Mouse (Mus musculus) 416B (cell line): ENCODE measurements at regions not wholly inside any gene's neighbourhood (a gene's known extent, or its start where the extent isn't known, plus 50 kb on each side); places are given as distances from the start of the nearest gene placed in this dataset.

Experiments used
- DNase-seq: peaks from one replicate; pipeline ENCODE4 v3.0.0; 2011; ENCODE audit warnings: low read depth

DNA sequence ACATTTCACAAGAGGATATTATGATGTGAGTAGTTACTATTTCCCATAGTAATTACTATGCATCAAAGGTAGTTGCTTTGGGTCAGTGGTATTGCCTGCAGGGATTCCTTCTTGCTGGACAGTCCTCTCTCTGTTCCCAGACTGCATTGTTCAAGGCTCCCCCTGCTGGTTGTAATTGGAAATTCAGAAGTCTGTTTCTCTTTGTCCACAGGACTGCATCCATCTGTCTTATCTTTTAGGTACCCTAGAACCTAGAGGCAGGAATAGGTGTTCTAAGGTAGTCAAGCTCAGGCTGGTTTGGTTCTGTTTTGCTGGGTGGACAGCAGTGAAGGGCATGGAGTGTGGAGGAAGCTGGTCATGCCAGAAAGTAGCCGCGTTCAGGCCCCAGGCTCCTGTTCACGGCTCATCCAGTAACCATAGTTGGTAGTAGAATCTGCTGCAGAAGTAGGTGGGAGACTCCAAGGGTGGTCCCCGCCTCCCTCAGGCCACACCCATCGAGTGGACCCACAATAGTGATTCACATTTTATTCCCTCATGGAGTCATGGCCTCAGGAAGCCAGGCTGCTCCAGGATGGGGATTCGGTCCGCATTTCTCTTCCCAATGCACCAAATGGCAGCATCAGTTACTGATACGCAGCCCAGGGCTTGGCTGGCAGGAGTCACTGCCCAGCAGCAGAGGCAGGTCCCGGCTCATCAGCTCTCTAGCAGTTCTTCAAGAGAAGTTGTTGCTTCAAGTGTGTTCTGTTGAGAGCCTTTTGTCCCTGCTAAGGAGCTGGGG, 51.7 kb upstream of the Caprin1 start:
- peak; percentile 70 for DNase-seq

DNA sequence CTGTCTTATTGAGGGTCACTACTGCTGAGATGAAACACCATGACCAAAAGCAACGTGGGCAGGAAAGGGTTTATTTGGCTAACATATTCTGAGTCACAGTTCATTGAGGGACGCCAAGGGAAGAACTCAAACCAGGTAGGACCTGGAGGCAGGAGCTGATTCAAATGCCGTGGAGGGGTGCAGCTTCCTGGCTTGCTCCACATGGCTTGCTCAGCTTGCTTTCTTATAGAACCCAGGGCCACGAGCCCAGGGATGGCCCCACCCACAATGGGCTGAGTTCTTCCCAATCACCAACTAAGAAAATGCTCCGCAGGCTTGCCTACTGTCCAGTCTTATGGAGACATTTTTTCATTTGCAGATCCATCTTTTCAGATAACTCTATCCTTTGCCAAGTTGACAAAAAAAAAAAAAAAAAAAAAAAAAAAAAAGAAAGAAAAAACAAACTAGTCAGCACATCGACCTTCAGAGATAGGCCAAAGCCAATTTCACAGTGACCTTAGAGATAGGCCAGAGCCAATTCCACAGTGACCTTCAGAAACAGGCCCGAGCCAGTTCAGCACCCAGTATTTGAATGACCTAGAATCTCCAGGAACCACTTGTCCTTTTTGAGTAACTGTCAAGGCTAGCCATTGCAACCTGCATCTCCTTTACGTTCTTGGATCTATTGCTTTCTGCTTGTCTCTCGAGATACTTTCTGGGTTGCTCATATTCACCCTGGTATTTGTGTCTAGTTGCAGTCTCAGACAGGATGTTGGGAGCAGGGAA, 52.5 kb upstream of the Caprin1 start:
- DNase-seq, result no peak

GRCm38 (mm10) chr2:103850531-103850816, 53.0 kb upstream of the Caprin1 start:
- DNase-seq, result no peak

DNA sequence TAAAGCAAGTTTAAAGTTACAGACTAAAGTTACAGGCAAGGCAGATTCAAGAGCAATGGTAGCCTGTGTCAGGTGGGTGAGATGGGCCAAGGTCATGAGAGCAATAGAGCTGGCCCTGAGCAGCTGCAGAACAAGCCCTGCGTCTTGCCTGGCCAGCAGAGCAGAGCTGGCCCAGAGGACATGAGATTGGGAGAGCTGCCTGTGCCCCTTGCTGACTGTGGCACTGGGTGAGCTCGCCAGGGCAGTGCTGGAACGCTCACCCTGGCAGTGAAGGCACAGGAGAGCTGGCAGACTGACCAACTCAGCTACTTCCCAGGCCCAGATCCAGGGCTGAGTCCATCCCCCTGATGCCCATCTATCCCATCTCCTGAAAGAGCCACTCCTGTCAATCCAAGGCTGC, 53.7 kb upstream of the Caprin1 start:
- no peak for DNase-seq

- no peak for DNase-seq
Observed at GRCm38 (mm10) chr2:103861226-103861625, 63.8 kb upstream of the Caprin1 start.

DNA sequence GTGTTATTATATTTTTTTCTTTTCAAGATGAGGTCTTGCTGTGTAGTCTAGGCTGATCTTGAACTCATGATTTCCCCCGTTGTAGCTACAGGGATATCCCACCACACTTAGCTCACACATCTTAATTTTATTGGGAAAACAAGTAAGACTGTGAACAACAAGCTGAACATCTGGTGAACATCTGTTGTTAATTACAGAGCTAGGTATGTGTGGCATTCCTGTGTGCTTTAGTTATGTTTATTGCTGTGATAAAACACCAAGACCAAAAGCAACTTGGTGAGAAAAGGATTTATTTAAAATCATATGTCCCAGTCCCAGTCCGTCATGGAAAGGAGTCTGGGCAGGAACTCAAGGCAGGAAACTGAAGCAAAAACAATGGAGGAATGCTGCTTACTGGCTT, 66.8 kb upstream of the Caprin1 start:
- no peak for DNase-seq

DNA sequence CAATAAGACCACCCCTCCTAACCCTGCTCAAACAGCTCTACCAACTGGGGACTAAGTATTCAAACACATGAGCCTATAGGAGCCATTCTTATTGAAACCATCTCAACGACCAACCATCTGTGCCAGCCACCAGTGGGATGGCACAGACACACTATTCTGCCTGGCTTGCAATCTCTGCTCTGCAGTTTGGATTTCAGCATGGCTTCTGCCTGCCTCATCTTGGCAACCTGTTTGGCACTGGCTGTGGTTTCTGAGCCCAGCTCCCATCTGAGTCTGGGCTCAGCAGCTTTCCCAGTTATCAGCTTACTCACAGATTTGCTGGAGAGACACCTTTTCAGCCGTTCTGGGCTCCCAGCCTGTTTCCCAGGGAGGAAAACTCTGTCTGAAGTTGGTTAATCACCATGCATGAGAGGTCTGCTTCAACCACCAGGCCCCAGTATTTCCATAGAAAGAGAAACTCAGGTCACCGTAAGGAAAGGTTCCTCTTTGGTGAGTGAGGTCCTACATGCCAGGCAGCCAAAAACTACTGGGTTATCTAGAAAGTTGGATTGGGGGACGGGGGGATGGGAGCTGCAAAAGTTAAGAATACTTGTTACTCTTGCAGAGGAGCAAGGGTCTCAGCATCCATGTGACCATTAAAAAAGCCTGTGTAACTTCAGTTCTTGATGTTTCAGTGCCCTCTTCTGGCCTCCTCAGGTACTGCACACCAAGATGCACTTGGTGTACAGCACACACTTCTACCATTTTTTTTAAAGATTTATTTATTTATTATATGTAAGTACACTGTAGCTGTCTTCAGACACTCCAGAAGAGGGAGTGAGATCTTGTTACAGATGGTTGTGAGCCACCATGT, 68.1 kb upstream of the Caprin1 start:
- peak; percentile 78 for DNase-seq

DNA sequence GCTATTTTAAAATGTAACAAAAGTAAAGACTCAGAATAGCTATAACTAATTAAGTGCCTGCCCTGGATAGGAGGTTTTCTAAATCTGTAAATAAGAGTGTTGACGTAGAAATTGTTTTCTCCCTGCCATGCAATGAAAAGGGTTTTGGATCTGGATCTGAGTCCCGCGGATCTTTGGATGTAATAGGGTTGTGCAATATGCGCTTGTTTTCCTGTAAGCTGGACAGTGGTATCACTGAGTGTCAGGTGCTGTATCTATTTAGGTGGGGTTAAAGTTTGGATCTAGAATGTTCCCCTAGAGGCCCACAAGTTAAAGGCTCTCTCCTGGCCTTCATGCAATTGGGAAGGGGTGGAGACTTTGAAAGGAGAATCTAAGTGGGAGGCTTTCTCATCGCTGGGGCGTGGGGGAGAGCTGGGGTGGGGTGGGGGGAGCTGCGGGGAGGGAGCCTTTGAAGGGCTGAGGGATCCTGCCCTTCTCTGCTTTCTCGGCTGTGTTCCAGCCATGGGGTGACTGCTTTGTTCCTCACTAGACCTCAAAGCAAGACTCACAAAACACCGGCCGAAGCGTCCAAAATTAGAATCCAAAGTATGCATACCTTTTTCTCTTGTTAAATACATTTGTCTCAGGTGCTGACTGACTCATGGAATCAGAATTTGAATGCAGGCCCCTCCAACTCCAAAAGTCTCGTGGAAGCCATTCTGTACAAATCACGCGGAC, 70.0 kb upstream of the Caprin1 start:
- DNase-seq, result no peak

GRCm38 (mm10) chr2:103867958-103868330, 70.5 kb upstream of the Caprin1 start:
- DNase-seq, result no peak

DNA sequence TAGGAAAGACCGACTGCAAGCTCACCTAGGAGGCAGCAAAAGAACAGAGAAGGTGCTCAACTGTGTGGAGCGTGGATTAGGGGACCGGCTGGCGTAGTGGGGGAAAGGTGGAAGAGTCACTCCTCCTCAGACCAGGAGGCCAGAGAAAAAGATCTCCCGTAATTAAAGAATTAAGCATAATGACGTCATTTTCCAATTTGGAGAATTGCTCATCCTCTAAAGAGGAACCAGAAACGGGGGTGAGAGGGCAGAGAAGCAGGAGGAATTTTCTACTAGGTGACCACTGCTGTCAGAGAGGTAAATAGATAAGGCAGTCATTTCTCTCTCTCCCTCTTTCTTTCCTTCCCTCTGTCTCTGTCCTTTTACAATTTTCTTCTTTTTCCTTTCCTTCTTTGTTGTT, 71.2 kb upstream of the Caprin1 start:
- no peak for DNase-seq

GRCm38 (mm10) chr2:103871522-103872276, 74.2 kb upstream of the Caprin1 start:
- peak; percentile 83 for DNase-seq

GRCm38 (mm10) chr2:103872277-103872636, 74.8 kb upstream of the Caprin1 start:
- DNase-seq, result no peak

DNA sequence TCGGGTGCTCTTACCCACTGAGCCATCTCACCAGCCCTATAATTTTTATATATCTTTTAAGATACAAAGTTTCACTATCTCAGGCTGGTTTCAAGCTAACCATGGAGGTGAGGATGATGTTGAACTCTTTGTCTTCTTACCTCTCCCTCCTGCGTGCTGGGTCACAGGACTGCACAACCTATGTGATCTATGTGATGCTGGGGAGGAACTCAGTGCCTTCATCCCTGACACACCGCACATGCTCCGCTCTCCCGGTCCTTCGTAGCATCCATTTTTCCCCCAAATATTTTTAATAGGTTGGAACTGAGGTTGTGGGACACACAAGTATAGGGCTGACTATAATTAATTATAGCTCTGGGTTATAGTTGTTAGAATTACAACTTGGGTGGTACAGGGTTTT, 75.9 kb upstream of the Caprin1 start:
- DNase-seq, result no peak

- DNase-seq, result no peak
Observed at GRCm38 (mm10) chr2:103874466-103874865, 77.0 kb upstream of the Caprin1 start.

DNA sequence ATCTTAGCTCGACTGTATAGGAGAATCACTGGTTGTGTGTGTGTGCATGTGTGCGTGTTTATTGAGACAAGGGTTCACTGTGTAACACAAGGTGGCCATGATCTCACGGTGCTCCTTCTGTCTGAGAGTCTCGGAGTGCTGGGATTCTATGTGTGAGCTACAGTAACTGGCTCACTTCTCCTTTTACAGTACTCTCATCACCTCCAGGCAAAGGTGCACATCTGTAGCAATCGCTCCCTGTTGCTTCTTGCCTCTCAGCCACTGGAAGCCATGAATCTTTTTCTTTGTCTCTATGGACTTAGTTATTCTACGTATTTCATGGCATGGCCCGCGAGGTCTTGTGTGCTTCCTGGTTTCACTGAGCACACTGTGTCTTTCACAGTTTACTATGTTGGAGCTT, 78.3 kb upstream of the Caprin1 start:
- no peak for DNase-seq

GRCm38 (mm10) chr2:103876236-103876635, 78.8 kb upstream of the Caprin1 start:
- no peak for DNase-seq

- no peak for DNase-seq
Observed at GRCm38 (mm10) chr2:103881026-103881763, 76.6 kb upstream of the Lmo2 start.

DNA sequence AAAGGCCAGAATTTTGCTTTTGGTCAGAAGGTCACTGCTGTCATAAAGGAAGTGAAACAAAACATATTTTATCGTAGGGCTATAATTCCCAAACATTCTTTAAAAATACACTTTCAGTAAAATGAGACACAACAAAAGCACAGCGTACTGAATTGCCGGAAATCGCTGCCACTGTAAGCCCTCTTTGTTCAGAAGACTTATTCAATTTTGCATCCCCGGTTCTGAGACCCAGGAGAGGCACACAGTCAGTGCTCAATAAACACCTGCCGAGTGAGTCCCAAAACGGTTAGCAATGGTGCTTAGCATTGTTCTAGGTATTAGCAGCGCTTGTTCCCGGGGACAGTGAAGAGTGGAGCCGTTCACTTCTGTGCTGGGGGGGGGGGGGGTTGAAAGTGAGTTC, 72.9 kb upstream of the Lmo2 start:
- no peak for DNase-seq

GRCm38 (mm10) chr2:103888023-103888422, 69.8 kb upstream of the Lmo2 start:
- DNase-seq, result no peak

DNA sequence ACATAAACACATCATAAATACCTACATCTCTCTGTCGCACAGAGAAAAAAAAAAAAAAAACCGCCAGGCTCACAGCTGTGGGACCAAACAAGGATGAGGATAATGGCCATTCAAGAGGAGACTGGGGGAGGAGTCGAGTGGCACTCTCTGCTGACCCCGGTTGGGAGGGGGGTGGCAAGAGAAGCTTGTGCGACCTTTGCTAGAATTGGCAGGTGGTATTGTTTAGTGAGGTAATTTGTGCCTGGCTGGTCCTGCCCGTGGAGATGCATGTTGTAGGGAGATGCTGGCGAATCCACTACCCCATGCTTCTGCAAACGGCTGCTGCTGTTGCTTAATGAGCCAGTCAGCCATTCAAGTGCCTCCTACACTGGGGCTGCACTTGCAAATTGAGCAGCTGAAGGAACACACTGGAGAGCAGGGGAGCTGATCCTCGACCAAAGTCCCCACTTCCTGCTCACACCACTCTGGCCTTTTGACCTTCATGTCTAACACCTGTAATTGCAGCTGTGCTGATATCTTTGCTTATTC, 66.5 kb upstream of the Lmo2 start:
- no peak for DNase-seq
